Mouse (Mus musculus): ENCODE measurements around the gene Bcl2l14.

- TF ChIP-seq CTCF (IDR thresholded peaks at IDR 0.05; ENCODE audit: borderline replicate concordance, control insufficient read depth, extremely low read depth, insufficient read depth, low read length, poor library complexity) (no peak), POLR2A (IDR thresholded peaks at IDR 0.05; ENCODE audit: control insufficient read depth, extremely low read depth, insufficient read depth, low read length, poor library complexity) (no peak)
These were observed 6.2 kb upstream of the Bcl2l14 start for GRCm38 (mm10) chr6:134389917-134390316.
